Mouse (Mus musculus) heart, postnatal 0 days (tissue): ENCODE results near the gene Ikzf4. TPM values are rescaled to one million over a fixed set of nuclear protein-coding genes. Genes with fewer than 3 reads are reported as not detected.

Source experiments
- ATAC-seq: fragments of 200-750 bp; cut with Nextera tagmentation; 2 replicates; pipeline ENCODE4 v1.8.0; 2017; ENCODE audit warnings: low read depth, moderate number of reproducible peaks, moderate library complexity; ENCODE audit not compliant: insufficient read depth
- DNase-seq: peaks from one replicate; pipeline ENCODE4 v3.0.0-alpha.2; 2016; ENCODE audit warnings: low spot score
- H3K27ac ChIP-seq: fragments of 300-500 bp; sonication (generic); 2 replicates; pipeline ENCODE4 v1.5.1; 2014; ENCODE audit warnings: low read depth, mild to moderate bottlenecking
- H3K27me3 ChIP-seq: fragments of 300-500 bp; sonication (generic); 2 replicates; pipeline ENCODE4 v1.6.1; 2014; ENCODE audit warnings: low read length, mixed read lengths; ENCODE audit not compliant: control insufficient read depth, insufficient read depth
- H3K36me3 ChIP-seq: fragments of 300-500 bp; sonication (generic); replicated peaks from 2 replicates; pipeline ENCODE4 v1.6.1; 2014; ENCODE audit warnings: low read length, mixed read lengths; ENCODE audit not compliant: control insufficient read depth, insufficient read depth
- H3K4me1 ChIP-seq: fragments of 300-500 bp; sonication (generic); 2 replicates; pipeline ENCODE4 v1.6.1; 2014; ENCODE audit warnings: antibody characterized with exemption; ENCODE audit not compliant: control insufficient read depth, insufficient read depth
- H3K4me2 ChIP-seq: fragments of 300-500 bp; sonication (generic); 2 replicates; pipeline ENCODE4 v1.6.1; 2014; ENCODE audit warnings: low read depth, mild to moderate bottlenecking, low read length, moderate library complexity
- H3K4me3 ChIP-seq: fragments of 300-500 bp; sonication (generic); 2 replicates; pipeline ENCODE4 v1.5.1; 2014; ENCODE audit warnings: low read depth, low read length
- H3K9ac ChIP-seq: fragments of 300-500 bp; sonication (generic); replicated peaks from 2 replicates; pipeline ENCODE4 v1.6.1; 2014; ENCODE audit warnings: low read depth, low read length, mixed read lengths
- H3K9me3 ChIP-seq: fragments of 300-500 bp; sonication (generic); replicated peaks from 2 replicates; pipeline ENCODE4 v1.6.1; 2016; ENCODE audit warnings: low read length; ENCODE audit not compliant: control insufficient read depth
- CTCF ChIP-seq: IDR thresholded peaks from 2 replicates; pipeline ENCODE4 v1.5.1; 2016; ENCODE audit warnings: antibody characterized with exemption, control low read depth, low read depth
- EP300 ChIP-seq: IDR thresholded peaks from 2 replicates; pipeline ENCODE4 v1.6.1; 2016; ENCODE audit warnings: antibody characterized with exemption, low read depth
- WGBS: fragments of 180-500 bp; shearing (Covaris S2); extraction: QIAGEN DNeasy Blood & Tissue Kit; methylation state at CpG from one replicate; pipeline ENCODE4 v1.1.7; 2014; 5-methylcytosine and 5-hydroxymethylcytosine counted together
- polyA plus RNA-seq: library from polyadenylated mRNA; unstranded; fragments of >200 nt; fragmentation: Nextera tagmentation; extraction: Ambion mirVana; gene quantifications from 2 replicates; pipeline ENCODE4 v1.2.1, GENCODE M21; 2015
- total RNA-seq: library from RNA; depleted of rRNA; stranded (reverse); fragments of >200 nt; gene quantifications from 2 replicates; pipeline ENCODE4 v1.2.3, GENCODE M21; 2014; ENCODE audit warnings: low replicate concordance

The Ikzf4 gene
- total and polyA plus RNA-seq, 2 experiments from 2014 or later: 0.11 to 0.59 TPM

GRCm38 (mm10) chr10:128613154-128613440 lies 32.7 kb downstream of the Ikzf4 start:
- no peak overlapping the region for H3K4me3 ChIP-seq
- H3K36me3 ChIP-seq: no peaks in the 10 kb centered on the region
- 38% methylated on average over 6 of the region's 6 CpGs for WGBS
- ATAC-seq (no peak), DNase-seq (no peak)
- H3K4me2 ChIP-seq: no peak overlapping the region
- H3K27ac ChIP-seq: no peak overlapping the region
- H3K9ac ChIP-seq: no peak overlapping the region
- no peaks in the 10 kb centered on the region for H3K9me3 ChIP-seq
- no peaks in the 10 kb centered on the region for H3K27me3 ChIP-seq
- peaks cover 2% of the 10 kb centered on the region; the same call in 1 of the 2 replicates for H3K4me1 ChIP-seq
- TF ChIP-seq EP300 (no peak), CTCF (no peak)

DNA sequence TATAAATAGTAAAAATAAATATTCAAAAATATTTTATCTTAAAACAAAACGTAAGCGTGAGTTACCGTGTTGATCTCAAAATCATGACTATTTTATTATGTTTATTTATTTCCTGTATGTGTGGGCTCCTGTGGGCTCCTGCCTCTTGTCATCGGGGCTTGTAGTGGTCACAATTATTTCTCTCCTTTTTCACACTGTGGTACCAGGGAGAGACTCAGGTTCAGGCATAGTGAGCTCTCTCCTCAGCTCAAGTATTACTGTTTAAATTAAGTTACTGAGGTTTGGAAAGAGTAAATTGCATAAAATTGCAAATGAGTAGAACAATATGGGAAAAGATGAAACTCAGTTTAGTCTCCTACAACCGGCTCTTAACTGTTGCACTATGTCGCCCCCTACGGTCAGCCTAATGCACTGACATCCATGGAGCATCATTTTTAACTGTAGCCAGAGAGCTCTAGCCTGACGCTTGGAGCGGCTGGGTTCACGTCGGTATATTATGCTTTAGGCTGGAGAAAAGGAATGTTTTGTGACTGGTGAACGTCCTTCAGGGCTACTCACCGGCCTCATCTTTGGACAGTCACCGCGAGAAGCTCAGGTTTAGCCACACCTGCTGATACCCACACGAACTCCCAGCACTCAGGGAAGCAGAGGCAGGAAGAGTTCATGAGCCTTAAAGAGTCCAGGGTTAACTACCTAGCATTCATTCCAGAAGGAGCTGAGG lies 33.2 kb downstream of the Ikzf4 start:
- Histone ChIP-seq H3K9ac (no peak overlapping the region), H3K27me3 (no peaks in the 10 kb centered on the region), H3K27ac (no peak overlapping the region), H3K36me3 (no peaks in the 10 kb centered on the region), H3K4me2 (0 out of 2 replicates have a peak overlapping the region, but pooled peaks have one; percentile 30), H3K9me3 (no peaks in the 10 kb centered on the region), H3K4me3 (no peak overlapping the region), H3K4me1 (peaks cover 2% of the 10 kb centered on the region; the same call in 1 of the 2 replicates)
- ATAC-seq (peak; percentile 55; the same call in 1 of the 2 replicates), DNase-seq (peak; percentile 71)
- 12% methylated on average over 16 of the region's 16 CpGs for WGBS
- TF ChIP-seq CTCF (peak; percentile 86), EP300 (no peak)

GRCm38 (mm10) chr10:128606483-128606882 lies 39.3 kb downstream of the Ikzf4 start:
- WGBS: 35% methylated on average over 2 of the region's 2 CpGs
- ATAC-seq (no peak), DNase-seq (no peak)
- H3K4me3 ChIP-seq: no peak overlapping the region
- H3K4me2 ChIP-seq: no peak overlapping the region
- H3K27ac ChIP-seq: no peak overlapping the region
- H3K36me3 ChIP-seq: no peaks in the 10 kb centered on the region
- no peaks in the 10 kb centered on the region for H3K27me3 ChIP-seq
- no peaks in the 10 kb centered on the region for H3K9me3 ChIP-seq
- TF ChIP-seq EP300: no peak
- no peak for TF ChIP-seq CTCF
- H3K4me1 ChIP-seq: no peaks in the 10 kb centered on the region
- H3K9ac ChIP-seq: no peak overlapping the region

DNA sequence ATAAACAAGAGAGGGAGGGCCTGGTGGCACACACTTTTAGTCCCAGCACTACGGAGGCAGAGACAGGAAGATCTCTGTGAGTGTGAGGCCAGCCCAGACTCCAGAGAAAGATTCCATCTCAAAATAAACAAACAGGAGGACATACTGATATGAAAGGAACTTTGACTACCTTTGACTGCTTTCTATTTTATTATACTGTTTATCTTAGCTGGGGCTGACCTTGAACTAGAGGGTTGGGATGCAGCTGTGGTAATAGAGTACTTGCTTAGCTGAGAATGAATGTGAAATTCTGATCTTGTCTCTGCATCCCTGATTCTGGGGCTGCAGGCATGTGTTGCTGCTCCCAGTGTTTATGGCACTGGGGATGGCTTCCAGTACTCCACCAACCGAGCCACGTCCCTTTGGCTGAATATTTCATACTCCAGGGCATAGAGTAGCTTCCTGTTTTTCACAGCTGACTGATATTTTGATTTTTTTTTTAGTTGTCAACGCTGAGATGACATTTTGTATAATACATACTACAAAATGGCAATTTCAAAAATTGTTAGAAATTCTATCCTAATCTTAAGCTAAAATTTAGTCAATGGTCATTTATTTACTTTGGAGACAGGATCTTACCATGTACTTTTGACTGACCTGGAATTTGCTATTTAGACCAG lies 43.2 kb downstream of the Ikzf4 start:
- H3K9ac ChIP-seq: no peak overlapping the region
- H3K27ac ChIP-seq: no peak overlapping the region
- DNase-seq (no peak), ATAC-seq (no peak)
- no peak for TF ChIP-seq CTCF
- no peak for TF ChIP-seq EP300
- no peaks in the 10 kb centered on the region for H3K4me1 ChIP-seq
- H3K9me3 ChIP-seq: no peaks in the 10 kb centered on the region
- WGBS: 72% methylated on average over 4 of the region's 4 CpGs
- no peaks in the 10 kb centered on the region for H3K27me3 ChIP-seq
- H3K4me2 ChIP-seq: no peak overlapping the region
- H3K4me3 ChIP-seq: no peak overlapping the region
- H3K36me3 ChIP-seq: no peaks in the 10 kb centered on the region

DNA sequence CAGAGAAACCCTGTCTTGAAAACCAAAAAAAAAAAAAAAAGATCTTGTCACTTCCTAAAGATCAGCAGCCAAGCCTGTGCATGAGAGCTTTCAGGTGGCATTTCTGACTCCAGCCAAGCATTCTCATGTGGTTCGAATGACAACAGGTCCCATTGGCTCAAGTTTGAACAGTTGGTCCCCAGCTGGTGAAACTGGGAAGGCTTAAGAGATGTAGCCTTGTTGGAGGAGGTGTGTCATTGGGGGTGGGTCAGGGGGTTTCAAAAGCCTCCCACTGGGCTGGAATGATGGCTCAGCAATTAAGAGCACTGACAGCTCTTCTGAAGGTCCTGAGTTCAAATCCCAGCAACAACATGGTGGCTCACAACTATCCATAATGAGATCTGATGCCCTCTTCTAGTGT lies 44.3 kb downstream of the Ikzf4 start:
- no peak for DNase-seq
- no peaks in the 10 kb centered on the region for H3K4me1 ChIP-seq
- TF ChIP-seq EP300 (no peak), CTCF (no peak)
- no peak overlapping the region for H3K9ac ChIP-seq
- WGBS: 84% methylated on average over 1 of the region's 1 CpGs
- no peaks in the 10 kb centered on the region for H3K27me3 ChIP-seq
- no peak for ATAC-seq
- H3K4me3 ChIP-seq: no peak overlapping the region
- H3K9me3 ChIP-seq: no peaks in the 10 kb centered on the region
- no peak overlapping the region for H3K4me2 ChIP-seq
- no peak overlapping the region for H3K27ac ChIP-seq
- no peaks in the 10 kb centered on the region for H3K36me3 ChIP-seq
